ENCODE assay signal across 27 mouse cellular contexts in genomic region chr1:133212273-133212672, GRCm38 (mm10). TPM values are rescaled to one million over a fixed set of nuclear protein-coding genes. Genes with fewer than 3 reads are reported as not detected.
A peak's percentile ranks its signal among the peaks of the same experiment; 100 is the strongest.
DNase-seq lines count a peak whose midpoint lies in the region; ATAC-seq and TF ChIP-seq lines count a peak whose summit lies in the region.
"Had no signal": no experiment of that assay in that cellular context is flagged by ENCODE, and none has a peak within 500 bp of the region (broad histone marks: within the 10 kb centered on the region; RNA-seq: fewer than 3 reads in every experiment).

No protein-coding gene starts in this region.

- H3K27ac ChIP-seq in forebrain, embryonic 14.5 days (ENCODE audit: low read depth, low read length) = no peak overlapping the region
- H3K27ac ChIP-seq in forebrain, embryonic 16.5 days (ENCODE audit: low read length) = no peak overlapping the region
- H3K27ac ChIP-seq in intestine, postnatal 0 days (ENCODE audit: low read depth, low read length) = 0 out of 2 replicates have a peak overlapping the region, but pooled peaks have one; percentile 24
- no peak overlapping the region for H3K27ac ChIP-seq in intestine, embryonic 15.5 days
- 0 out of 2 replicates have a peak overlapping the region, but pooled peaks have one; percentile 11 for H3K27ac ChIP-seq in embryonic facial prominence, embryonic 10.5 days (replicated peaks)
- H3K27ac ChIP-seq: embryonic facial prominence, embryonic 12.5 days; hindbrain, postnatal 0 days; liver, embryonic 14.5 days; macrophage had no signal

- H3K9ac ChIP-seq in forebrain, embryonic 14.5 days (ENCODE audit: low read length) = 0 out of 2 replicates have a peak overlapping the region, but pooled peaks have one; percentile 10
- H3K9ac ChIP-seq in forebrain, embryonic 16.5 days (replicated peaks; ENCODE audit: low read depth, low read length) = no peak overlapping the region
- H3K9ac ChIP-seq in intestine, postnatal 0 days (ENCODE audit: low read depth, low read length) = no peak overlapping the region
- H3K9ac ChIP-seq in intestine, embryonic 15.5 days = no peak overlapping the region
- H3K9ac ChIP-seq: embryonic facial prominence, embryonic 12.5 days; heart, embryonic 12.5 days; liver, embryonic 14.5 days had no signal

- TF ChIP-seq CTCF in intestine, postnatal 0 days (IDR thresholded peaks at IDR 0.05; ENCODE audit: low read depth) = no peak

- H3K4me2 ChIP-seq in forebrain, embryonic 14.5 days (ENCODE audit: low read length) = no peak overlapping the region
- H3K4me2 ChIP-seq in forebrain, embryonic 16.5 days (ENCODE audit: low read length) = no peak overlapping the region
- no peak overlapping the region; the same call in 1 of the 2 replicates for H3K4me2 ChIP-seq in intestine, postnatal 0 days (replicated peaks; ENCODE audit: low read depth)
- no peak overlapping the region for H3K4me2 ChIP-seq in intestine, embryonic 15.5 days (replicated peaks)
- H3K4me2 ChIP-seq: embryonic facial prominence, embryonic 12.5 days; heart, embryonic 12.5 days had no signal

- no peak overlapping the region for H3K4me3 ChIP-seq in forebrain, embryonic 14.5 days (ENCODE audit: low read depth, low read length)
- no peak overlapping the region for H3K4me3 ChIP-seq in forebrain, embryonic 16.5 days (replicated peaks; ENCODE audit: low read length)
- H3K4me3 ChIP-seq in intestine, postnatal 0 days (ENCODE audit: low read depth, low read length) = no peak overlapping the region
- no peak overlapping the region for H3K4me3 ChIP-seq in intestine, embryonic 15.5 days (replicated peaks)
- no peak overlapping the region for H3K4me3 ChIP-seq in embryonic facial prominence, embryonic 10.5 days
- H3K4me3 ChIP-seq: embryonic facial prominence, embryonic 12.5 days; heart, embryonic 12.5 days had no signal

- no peaks in the 10 kb centered on the region for H3K27me3 ChIP-seq in forebrain, embryonic 14.5 days (replicated peaks; ENCODE audit: control insufficient read depth, insufficient read depth, low read length)
- no peaks in the 10 kb centered on the region for H3K27me3 ChIP-seq in forebrain, embryonic 16.5 days (replicated peaks; ENCODE audit: control insufficient read depth, insufficient read depth, low read length)
- H3K27me3 ChIP-seq in intestine, postnatal 0 days (replicated peaks; ENCODE audit: control insufficient read depth, insufficient read depth, low read length) = no peaks in the 10 kb centered on the region
- no peaks in the 10 kb centered on the region for H3K27me3 ChIP-seq in intestine, embryonic 15.5 days (replicated peaks)
- peaks cover 47% of the 10 kb centered on the region for H3K27me3 ChIP-seq in embryonic facial prominence, embryonic 10.5 days (replicated peaks; ENCODE audit: low read depth, poor library complexity, severe bottlenecking)
- H3K27me3 ChIP-seq: embryonic facial prominence, embryonic 12.5 days; heart, embryonic 12.5 days had no signal

- no peaks in the 10 kb centered on the region for H3K36me3 ChIP-seq in forebrain, embryonic 14.5 days (ENCODE audit: control insufficient read depth, insufficient read depth, low read length)
- no peaks in the 10 kb centered on the region for H3K36me3 ChIP-seq in forebrain, embryonic 16.5 days (ENCODE audit: control insufficient read depth, insufficient read depth)
- H3K36me3 ChIP-seq in intestine, postnatal 0 days (ENCODE audit: control insufficient read depth, insufficient read depth) = no peaks in the 10 kb centered on the region
- H3K36me3 ChIP-seq in intestine, embryonic 15.5 days = no peaks in the 10 kb centered on the region
- no peaks in the 10 kb centered on the region for H3K36me3 ChIP-seq in embryonic facial prominence, embryonic 10.5 days (replicated peaks)
- H3K36me3 ChIP-seq: embryonic facial prominence, embryonic 12.5 days; heart, embryonic 12.5 days had no signal

- H3K9me3 ChIP-seq in forebrain, embryonic 14.5 days (replicated peaks; ENCODE audit: control insufficient read depth, low read length) = no peaks in the 10 kb centered on the region
- no peaks in the 10 kb centered on the region for H3K9me3 ChIP-seq in forebrain, embryonic 16.5 days (ENCODE audit: control insufficient read depth, low read length)
- H3K9me3 ChIP-seq in intestine, postnatal 0 days (ENCODE audit: control insufficient read depth) = no peaks in the 10 kb centered on the region
- no peaks in the 10 kb centered on the region for H3K9me3 ChIP-seq in intestine, embryonic 15.5 days
- H3K9me3 ChIP-seq in embryonic facial prominence, embryonic 10.5 days = no peaks in the 10 kb centered on the region
- H3K9me3 ChIP-seq: embryonic facial prominence, embryonic 12.5 days; heart, embryonic 12.5 days had no signal

- peak; percentile 20 to 45 for DNase-seq in cerebellum, adult 18-20 months
- DNase-seq in cerebellum, adult 9-11 months = no peak
- no peak for DNase-seq in forebrain, embryonic 14.5 days (ENCODE audit: low spot score)
- DNase-seq in embryonic facial prominence, embryonic 10.5 days (ENCODE audit: low spot score) = no peak
- DNase-seq in spleen, postnatal 14 days (ENCODE audit: low spot score in 2 of 2) = no peak
- DNase-seq: adrenal gland, adult 2 months; adrenal gland, postnatal 36 days; gastrocnemius, postnatal 14 days; heart, adult 11 months; heart, postnatal 4 days; kidney, adult 9 months; kidney, postnatal 10 days; liver; lung, adult 2 months; lung, postnatal 10 days; thymus, adult 2 months; thymus, postnatal 36 days had no signal

- no peak for ATAC-seq in forebrain, embryonic 14.5 days
- no peak for ATAC-seq in forebrain, embryonic 16.5 days
- no peak for ATAC-seq in intestine, postnatal 0 days
- ATAC-seq in intestine, embryonic 15.5 days = no peak
- ATAC-seq: activated CD4-positive, CD25-positive, alpha-beta regulatory T cell, adult 4 months; hindbrain, postnatal 0 days; intestine, embryonic 16.5 days had no signal

- WGBS in forebrain, embryonic 14.5 days = 70% methylated on average over 4 of the region's 4 CpGs
- WGBS in forebrain, embryonic 16.5 days = 76% methylated on average over 4 of the region's 4 CpGs
- 68% methylated on average over 4 of the region's 4 CpGs for WGBS in intestine, postnatal 0 days
- WGBS in intestine, embryonic 15.5 days = 83% methylated on average over 4 of the region's 4 CpGs
- WGBS in embryonic facial prominence, embryonic 10.5 days = 68% methylated on average over 4 of the region's 4 CpGs

- peaks cover 42% of the 10 kb centered on the region for H3K4me1 ChIP-seq in forebrain, embryonic 14.5 days (ENCODE audit: control insufficient read depth, insufficient read depth, low read length)
- peaks cover 32% of the 10 kb centered on the region for H3K4me1 ChIP-seq in forebrain, embryonic 16.5 days (replicated peaks; ENCODE audit: control insufficient read depth, insufficient read depth, low read length)
- peaks cover 23% of the 10 kb centered on the region; the same call in 1 of the 2 replicates for H3K4me1 ChIP-seq in intestine, postnatal 0 days (replicated peaks; ENCODE audit: control insufficient read depth, insufficient read depth, low read length)
- peaks cover 41% of the 10 kb centered on the region for H3K4me1 ChIP-seq in intestine, embryonic 15.5 days (replicated peaks)
- H3K4me1 ChIP-seq in embryonic facial prominence, embryonic 10.5 days = peaks cover 76% of the 10 kb centered on the region

RNA-seq across cellular contexts. Expression of gene Plekha6, which starts 48.3 kb away (rescaled TPM):
- 7.3 and 9.7 TPM in 2 replicates for polyA plus RNA-seq in forebrain, embryonic 14.5 days (2014; fragmentation: Nextera tagmentation; extraction: Ambion mirVana)
- 10.7 and 11.7 TPM in 2 replicates for polyA plus RNA-seq in forebrain, embryonic 16.5 days (2015; fragmentation: Nextera tagmentation; extraction: Ambion mirVana)
- 7.5 and 8.0 TPM in 2 replicates for polyA plus RNA-seq in intestine, postnatal 0 days (2015; fragmentation: Nextera tagmentation; extraction: Ambion mirVana)
- 13.7 and 15.3 TPM in 2 replicates for polyA plus RNA-seq in intestine, embryonic 15.5 days (2015; fragmentation: Nextera tagmentation; extraction: Ambion mirVana)
- 3.4 and 3.7 TPM in 2 replicates for polyA plus RNA-seq in embryonic facial prominence, embryonic 10.5 days (2016; fragmentation: Nextera tagmentation; extraction: Ambion mirVana)
- polyA plus RNA-seq: macrophage had no signal

Comparison
In these comparisons a context has a peak if more than half of its experiments do, and no peak if none do; other contexts are left out.
1. DNase-seq: peak in cerebellum, adult 18-20 months (2 of 2); none in cerebellum, adult 9-11 months (single experiment), forebrain, embryonic 14.5 days (single experiment), embryonic facial prominence, embryonic 10.5 days (single experiment) and spleen, postnatal 14 days (0 of 2).
2. H3K27ac ChIP-seq: peak in intestine, postnatal 0 days (single experiment) and embryonic facial prominence, embryonic 10.5 days (single experiment); none in forebrain, embryonic 14.5 days (single experiment), forebrain, embryonic 16.5 days (single experiment) and intestine, embryonic 15.5 days (single experiment).